Mouse (Mus musculus) ovary, adult 18-20 months (tissue): ENCODE measurements at regions not wholly inside any gene's neighbourhood (a gene's known extent, or its start where the extent isn't known, plus 50 kb on each side); places are given as distances from the start of the nearest gene placed in this dataset.
A peak's percentile ranks its signal among the peaks of the same experiment; 100 is the strongest.
"Not testable (repeated sequence)": the region's sequence is repeated elsewhere in the genome, so short reads cannot be mapped to it uniquely, and the experiment has no call there.

ENCODE experiments used
- DNase-seq: peaks from one replicate; pipeline ENCODE4 v3.0.0; 2022; ENCODE audit warnings: low spot score, mixed read lengths

- peak; percentile 48 for DNase-seq
Measured at GRCm38 (mm10) chr3:147838816-147839215, 986.6 kb downstream of the Ttll7 start.

DNA sequence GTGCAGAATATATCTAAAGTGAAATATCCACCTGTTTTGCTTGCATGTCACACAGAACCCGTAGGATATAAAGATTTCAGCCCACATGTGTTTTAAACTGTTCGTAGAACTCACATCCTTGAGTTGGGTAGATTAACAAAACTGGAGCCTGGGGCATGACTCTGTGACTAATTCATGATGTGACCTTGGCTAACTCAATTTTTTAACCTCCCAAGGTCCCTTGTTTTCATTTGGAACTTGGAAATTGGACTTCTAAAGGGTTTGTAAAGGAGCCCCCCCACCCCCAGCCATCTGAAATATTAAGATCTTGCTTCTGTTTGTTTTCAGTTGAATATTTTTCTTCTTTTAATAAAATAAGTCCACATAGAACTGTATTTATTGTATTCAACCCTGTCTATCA is 983.5 kb downstream of the Ttll7 start:
- DNase-seq = no peak

DNA sequence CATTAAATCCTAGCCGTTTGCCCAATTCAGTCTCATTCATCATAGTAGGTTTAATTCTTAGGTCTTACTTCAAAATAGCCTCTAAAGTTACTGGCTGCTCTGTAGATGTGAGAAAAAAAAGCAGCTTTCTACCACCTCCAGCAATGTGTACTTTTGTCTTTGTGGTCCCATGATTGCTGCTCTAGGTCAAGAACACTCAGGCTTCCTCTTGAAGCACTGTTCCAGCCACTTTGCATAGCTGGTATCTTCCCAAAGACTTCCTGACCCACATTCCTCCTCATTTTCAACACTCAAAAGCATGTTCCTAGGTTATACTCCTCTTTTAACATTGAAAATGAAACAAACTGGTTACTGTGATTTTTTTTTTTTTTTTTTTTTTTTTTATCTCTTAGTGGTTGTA is 973.2 kb downstream of the Ttll7 start:
- no peak for DNase-seq

DNA sequence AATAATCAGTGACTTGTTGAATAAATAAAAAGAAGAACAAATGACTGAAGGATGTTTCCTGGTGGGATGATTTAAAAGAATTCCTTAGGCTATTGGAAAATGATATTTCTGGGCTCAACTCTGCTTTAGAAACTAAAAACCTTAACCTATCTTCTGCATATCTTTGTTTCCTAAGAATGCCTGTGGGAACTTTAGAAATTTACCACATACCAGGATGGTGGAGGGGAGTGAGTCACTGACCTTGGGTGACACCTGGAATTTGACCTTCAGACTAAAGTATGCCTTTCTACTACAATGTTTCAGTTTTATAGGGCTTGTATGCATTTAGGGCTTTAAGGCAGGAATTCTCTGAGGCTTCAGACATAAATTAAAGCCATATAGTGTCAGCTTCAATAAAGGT is 972.3 kb downstream of the Ttll7 start:
- DNase-seq = no peak

DNA sequence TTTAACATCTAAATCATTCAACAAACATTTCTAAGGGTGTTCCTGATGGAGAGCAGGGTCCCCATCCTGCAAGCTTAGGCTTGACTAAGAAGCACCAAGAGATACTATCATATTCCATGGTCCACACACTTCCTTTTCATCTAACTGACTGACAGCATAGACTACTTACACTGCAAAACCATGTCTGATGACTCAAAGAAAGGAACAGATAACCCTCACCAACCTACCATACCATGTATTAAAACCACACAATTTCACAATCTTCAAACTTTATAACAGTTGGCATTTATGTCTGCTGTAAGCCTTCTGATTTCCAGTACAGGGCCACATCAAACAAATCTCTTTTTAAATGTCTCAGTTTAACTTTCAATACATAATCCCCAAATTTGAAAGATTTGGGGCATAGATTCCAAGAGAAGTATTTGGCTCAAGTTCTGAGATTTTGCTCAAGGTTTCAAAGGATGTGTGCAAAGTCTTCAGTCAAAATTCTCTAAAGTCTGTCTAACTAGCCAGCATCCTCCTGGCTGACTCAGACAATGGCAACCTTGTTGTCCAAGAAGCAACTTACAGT is 962.0 kb downstream of the Ttll7 start:
- no peak for DNase-seq

DNA sequence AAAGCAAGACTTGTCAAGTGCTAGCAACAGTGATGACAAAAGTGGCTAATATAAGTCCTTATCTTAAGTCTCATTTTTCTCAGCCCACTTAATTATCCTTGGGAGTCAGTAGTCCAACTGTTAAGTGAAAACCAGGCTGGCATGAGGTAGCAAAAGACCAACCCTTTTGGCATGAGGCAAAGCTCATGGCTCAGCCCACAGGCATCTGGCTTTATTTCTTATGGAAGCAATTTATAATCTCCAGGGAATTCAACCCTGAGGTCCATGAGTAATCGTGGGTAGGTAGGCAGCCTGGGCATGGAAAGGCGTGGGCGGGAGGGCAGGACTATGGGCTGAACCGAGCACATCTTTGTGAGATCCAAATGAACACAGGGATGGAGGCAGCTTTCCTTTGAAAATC is 950.4 kb downstream of the Ttll7 start:
- DNase-seq = no peak

GRCm38 (mm10) chr3:147796524-147796923 is 944.4 kb downstream of the Ttll7 start:
- no peak for DNase-seq

- DNase-seq = no peak
Measured at GRCm38 (mm10) chr3:147795116-147795515, 942.9 kb downstream of the Ttll7 start.

- no peak for DNase-seq
Measured at GRCm38 (mm10) chr3:147786555-147786954, 934.4 kb downstream of the Ttll7 start.

DNA sequence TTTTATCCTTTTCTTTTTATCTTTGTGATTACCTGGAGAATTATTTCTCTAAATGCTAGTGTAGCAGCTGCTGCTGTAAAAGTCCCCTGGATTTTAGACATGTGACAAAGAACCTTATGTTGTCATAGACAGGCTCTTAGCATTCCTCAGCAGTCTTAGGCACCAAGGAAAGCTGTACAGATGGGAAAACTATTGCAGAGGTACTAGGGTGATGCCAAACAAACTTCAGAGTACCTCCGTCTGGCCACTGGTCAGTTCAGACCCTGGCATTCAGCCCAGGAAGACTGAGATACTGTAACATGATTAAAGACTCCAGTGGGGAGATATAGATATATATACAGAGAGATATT is 898.6 kb downstream of the Ttll7 start:
- DNase-seq = no peak

DNA sequence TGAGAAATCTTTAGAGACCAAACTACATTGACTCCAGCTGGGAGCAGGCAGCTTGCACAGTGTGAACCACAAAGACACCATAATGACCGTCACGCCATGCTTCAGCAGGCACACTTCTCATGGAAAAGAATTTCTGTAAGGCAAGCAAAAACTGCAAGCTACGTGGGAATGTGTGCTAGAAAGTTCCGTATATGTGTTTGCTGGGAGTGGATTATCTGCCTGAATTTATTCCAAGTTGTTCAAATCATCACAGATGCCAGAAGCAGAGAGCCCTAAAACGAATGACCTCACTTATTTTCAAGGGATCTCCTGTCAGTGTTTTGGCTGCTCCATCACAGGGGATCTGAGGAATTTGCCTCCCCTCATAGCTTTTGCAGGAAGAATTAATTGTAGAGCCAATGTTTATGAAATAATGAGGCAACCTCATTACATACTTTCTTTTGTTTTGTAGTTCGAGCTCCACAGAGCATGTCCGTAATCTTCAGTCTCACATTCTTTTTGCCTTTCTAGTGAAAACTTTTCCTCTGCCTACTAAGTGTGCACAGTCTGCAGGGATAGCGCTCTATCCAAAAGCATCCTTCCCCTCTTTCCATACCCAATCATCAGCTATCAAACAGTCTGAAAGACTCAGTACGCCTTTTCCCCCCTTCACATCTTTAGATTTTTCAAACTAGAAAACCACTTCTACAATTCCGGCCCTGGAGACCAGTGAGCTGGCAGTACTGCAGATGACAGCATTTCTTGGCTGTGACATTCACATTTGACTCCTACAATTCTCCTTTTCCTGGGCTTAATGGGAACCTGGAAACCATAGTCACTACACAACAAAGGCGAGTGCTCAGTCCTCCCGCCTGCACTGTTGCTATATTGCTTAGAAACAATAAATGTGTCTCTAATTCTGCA is 898.0 kb downstream of the Ttll7 start:
- DNase-seq = no peak

GRCm38 (mm10) chr3:147749442-147749841 is 897.3 kb downstream of the Ttll7 start:
- DNase-seq = no peak

DNA sequence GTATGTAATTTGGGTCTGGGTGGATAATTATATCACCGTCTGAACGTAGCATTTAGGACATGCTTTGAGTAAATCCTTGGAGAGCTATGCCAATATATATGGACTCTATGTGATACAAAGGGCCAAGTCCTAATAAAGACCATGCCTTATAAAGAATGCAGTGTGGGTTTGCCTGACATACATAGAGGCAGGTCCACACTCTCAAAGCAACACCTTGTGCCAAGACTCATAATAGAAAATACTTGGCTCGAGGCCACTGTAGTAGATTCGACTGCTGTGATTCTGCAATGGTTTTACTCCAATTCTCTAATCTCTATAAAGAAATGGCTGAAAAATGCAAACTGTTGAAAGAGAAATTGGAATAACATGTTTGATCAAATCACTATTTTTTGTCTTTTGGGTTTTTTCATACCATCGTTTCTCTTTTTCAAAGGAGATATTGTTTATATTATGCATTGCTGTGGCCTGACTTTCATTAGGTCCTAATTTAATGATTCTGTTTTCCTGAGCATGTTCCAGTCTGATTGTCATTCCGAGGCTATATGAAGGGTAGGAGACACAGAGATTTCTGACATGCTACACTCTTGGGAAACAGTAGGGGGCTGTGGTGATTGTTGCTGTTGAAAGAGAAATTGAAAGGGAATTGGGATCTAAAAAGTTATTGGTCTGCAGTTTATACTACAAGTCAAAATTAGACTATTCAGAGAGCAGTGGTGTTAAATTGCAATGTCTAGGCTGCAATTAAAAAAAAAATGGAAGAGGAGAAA is 884.7 kb downstream of the Ttll7 start:
- no peak for DNase-seq

DNA sequence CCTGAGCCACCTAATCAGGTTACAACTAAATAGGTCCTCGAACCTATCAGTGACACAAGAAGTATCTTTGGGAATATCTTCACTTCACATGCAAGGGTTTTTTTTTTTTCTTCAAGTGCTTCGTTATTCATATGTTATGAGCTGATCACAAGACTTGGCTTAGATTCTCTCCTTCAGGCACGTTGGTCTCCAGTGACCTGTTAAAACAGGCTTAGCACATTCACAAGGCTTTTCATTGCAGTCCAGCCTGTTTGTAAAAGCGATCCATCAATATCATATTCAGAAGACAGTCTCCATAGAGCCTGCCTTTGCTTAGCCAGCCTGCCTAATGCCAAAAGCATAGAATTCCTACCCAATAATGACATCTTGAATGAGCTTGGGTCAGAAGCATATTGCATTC is 864.2 kb downstream of the Ttll7 start:
- DNase-seq = no peak

DNA sequence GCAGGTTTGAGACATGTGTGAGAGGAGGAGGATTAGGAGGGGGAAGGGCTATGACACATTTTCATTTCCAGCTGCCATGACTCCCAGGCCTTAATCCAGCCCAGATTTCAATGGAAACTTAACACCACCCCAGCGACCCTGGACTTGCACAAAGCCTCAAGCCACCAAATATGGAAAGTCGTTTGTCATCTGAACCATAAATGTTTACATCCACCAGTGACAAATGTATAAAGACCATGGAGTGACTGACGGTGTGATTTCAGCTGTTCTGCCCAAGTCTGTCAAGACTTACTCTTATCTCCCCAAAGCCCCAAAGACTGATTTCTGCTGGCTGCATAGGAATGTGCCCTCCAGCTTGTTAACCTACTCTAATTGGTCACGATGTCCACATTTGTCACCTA is 855.2 kb downstream of the Ttll7 start:
- no peak for DNase-seq

DNA sequence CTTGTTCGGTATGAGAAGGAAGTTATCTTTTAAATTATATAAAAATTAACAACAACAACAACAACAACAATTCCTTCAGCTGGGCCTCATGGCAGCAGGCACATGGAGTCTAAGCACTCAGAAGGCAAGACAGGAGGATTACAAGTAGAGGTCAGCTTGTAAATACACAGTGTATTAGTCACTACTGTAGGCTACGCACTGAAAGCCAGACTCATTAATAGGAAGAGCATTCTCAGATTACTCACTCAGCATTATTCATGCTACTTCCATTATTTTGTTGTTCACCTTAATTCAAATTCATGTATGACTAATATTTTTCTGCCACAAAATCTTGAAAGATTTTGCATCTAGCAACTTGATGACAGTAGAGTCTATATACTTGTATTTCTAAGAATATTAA is 831.6 kb downstream of the Ttll7 start:
- no peak for DNase-seq

- no peak for DNase-seq
Measured at GRCm38 (mm10) chr3:147680299-147680698, 828.1 kb downstream of the Ttll7 start.

DNA sequence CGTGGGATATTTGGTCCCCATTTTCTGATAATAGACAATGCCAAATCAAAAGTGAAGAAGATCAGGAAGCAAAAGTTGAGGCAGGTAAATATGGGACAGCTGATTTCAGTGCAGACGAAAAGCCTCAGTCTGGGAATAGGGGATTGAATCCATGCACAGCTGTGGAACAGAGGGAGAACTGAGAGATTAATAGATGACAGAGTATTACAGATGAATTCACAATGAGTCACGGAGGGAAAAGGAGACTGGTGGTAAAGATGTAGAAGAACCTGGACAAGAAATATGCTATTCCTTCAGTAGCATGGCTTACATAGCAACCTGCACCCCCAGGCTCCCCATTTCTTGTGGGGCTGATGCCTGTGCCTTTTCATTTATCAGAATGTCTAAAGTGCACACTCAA is 810.4 kb downstream of the Ttll7 start:
- no peak for DNase-seq

GRCm38 (mm10) chr3:147652849-147653248 is 800.7 kb downstream of the Ttll7 start:
- DNase-seq = no peak

GRCm38 (mm10) chr3:147635486-147635885 is 783.3 kb downstream of the Ttll7 start:
- DNase-seq = not testable (repeated sequence)

GRCm38 (mm10) chr3:147631151-147631550 is 779.0 kb downstream of the Ttll7 start:
- no peak for DNase-seq

DNA sequence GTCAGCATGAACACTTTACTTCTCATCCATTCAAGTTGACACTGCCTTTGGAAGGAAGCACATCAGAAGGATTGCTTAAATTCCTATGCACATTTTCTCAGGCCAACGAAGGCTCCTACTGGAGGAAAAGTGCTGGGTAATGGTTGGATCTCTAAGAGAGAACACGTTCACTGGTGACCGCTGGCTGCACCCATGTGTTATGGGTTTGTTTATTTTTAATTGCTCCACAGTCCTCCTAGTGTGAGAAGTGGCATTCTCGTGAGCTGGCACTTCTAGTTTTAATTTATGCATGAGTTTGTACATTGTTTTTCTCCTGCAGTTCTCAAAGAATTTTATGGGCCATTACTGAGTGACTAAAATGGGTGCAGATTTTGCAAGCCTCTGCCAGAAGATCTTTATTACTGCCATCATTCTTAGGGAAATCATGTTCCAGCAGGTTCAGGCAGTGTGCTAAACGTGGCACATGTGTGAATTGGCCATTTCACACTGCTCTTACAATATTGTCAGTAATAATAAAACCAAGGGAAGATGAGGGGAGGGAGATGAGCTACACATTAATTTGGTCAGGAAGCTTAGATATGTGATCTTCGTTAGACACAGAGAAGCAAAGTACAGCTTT is 731.6 kb downstream of the Ttll7 start:
- no peak for DNase-seq

DNA sequence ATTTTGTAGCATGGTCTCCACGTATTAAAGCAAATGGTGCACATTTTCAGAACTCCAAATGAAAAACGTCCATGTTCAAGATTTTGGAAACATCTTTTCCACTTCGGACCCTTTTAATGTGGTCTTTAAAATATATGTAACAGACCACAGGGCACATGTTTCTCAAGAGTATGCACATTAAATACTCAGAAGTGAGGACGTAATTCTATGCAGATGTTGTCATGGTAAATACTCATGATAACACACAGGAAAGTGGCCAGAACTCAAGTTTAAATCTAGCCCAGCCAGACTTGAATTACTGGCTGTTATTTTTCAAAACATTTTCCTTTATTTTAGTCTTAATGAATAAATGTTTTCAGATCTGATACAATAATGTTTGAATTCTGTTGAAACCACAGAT is 719.7 kb downstream of the Ttll7 start:
- DNase-seq = no peak
